Mouse (Mus musculus) limb, embryonic 15.5 days (tissue): ENCODE data around the gene Nfix. TPM values are rescaled to one million over a fixed set of nuclear protein-coding genes. Genes with fewer than 3 reads are reported as not detected.
A peak's percentile ranks its signal among the peaks of the same experiment; 100 is the strongest.

ENCODE experiments used
- ATAC-seq: fragments of 200-750 bp; cut with Nextera tagmentation; 2 replicates; pipeline ENCODE4 v1.8.0; 2017; ENCODE audit warnings: low read depth, moderate TSS enrichment; ENCODE audit not compliant: insufficient number of reproducible peaks, low FRiP score, low TSS enrichment
- H3K27ac ChIP-seq: fragments of 300-500 bp; sonication (generic); 2 replicates; pipeline ENCODE4 v1.5.1; 2015; ENCODE audit warnings: moderate library complexity, mild to moderate bottlenecking, inconsistent platforms
- H3K27me3 ChIP-seq: fragments of 300-500 bp; sonication (generic); 2 replicates; pipeline ENCODE4 v1.6.1; 2015; ENCODE audit warnings: inconsistent platforms
- H3K36me3 ChIP-seq: fragments of 300-500 bp; sonication (generic); 2 replicates; pipeline ENCODE4 v1.6.1; 2015; ENCODE audit warnings: inconsistent platforms
- H3K4me1 ChIP-seq: fragments of 300-500 bp; sonication (generic); 2 replicates; pipeline ENCODE4 v1.6.1; 2015; ENCODE audit warnings: inconsistent platforms
- H3K4me2 ChIP-seq: fragments of 300-500 bp; sonication (generic); 2 replicates; pipeline ENCODE4 v1.6.1; 2015; ENCODE audit warnings: mild to moderate bottlenecking, inconsistent platforms
- H3K4me3 ChIP-seq: fragments of 300-500 bp; sonication (generic); 2 replicates; pipeline ENCODE4 v1.5.1; 2015; ENCODE audit warnings: mild to moderate bottlenecking, inconsistent platforms
- H3K9ac ChIP-seq: fragments of 300-500 bp; sonication (generic); 2 replicates; pipeline ENCODE4 v1.6.1; 2015; ENCODE audit warnings: inconsistent platforms
- H3K9me3 ChIP-seq: fragments of 300-500 bp; sonication (generic); 2 replicates; pipeline ENCODE4 v1.6.1; 2016; ENCODE audit warnings: inconsistent platforms
- WGBS: fragments of 180-500 bp; shearing (Covaris S2); methylation state at CpG from one replicate; pipeline ENCODE4 v1.1.7; 2015; 5-methylcytosine and 5-hydroxymethylcytosine counted together
- polyA plus RNA-seq: library from polyadenylated mRNA; unstranded; fragments of >200 nt; fragmentation: Nextera tagmentation; extraction: Ambion mirVana; gene quantifications from 2 replicates; pipeline ENCODE4 v1.2.1, GENCODE M21; 2015

Nfix gene
- polyA plus RNA-seq, 1 experiment from 2014 or later: 100 TPM

- ATAC-seq: no peak
- 56% methylated on average over 4 of the region's 4 CpGs for WGBS
- Histone ChIP-seq H3K9ac (no peak overlapping the region), H3K27ac (no peak overlapping the region), H3K36me3 (no peaks in the 10 kb centered on the region), H3K4me3 (no peak overlapping the region), H3K9me3 (no peaks in the 10 kb centered on the region), H3K4me2 (no peak overlapping the region), H3K27me3 (no peaks in the 10 kb centered on the region), H3K4me1 (peaks cover 11% of the 10 kb centered on the region)
Observed at GRCm38 (mm10) chr8:84825636-84826035, 25.5 kb upstream of the Nfix start.

GRCm38 (mm10) chr8:84823653-84824052 is 23.5 kb upstream of the Nfix start:
- no peaks in the 10 kb centered on the region for H3K9me3 ChIP-seq
- peak; percentile 52 for ATAC-seq
- H3K27ac ChIP-seq: no peak overlapping the region
- WGBS: under 1% methylated on average over 18 of the region's 18 CpGs
- no peaks in the 10 kb centered on the region for H3K36me3 ChIP-seq
- peak overlapping the region; percentile 13; the same call in 1 of the 2 replicates for H3K4me3 ChIP-seq
- no peaks in the 10 kb centered on the region for H3K27me3 ChIP-seq
- H3K4me2 ChIP-seq: peak overlapping the region; percentile 43
- no peak overlapping the region for H3K9ac ChIP-seq
- H3K4me1 ChIP-seq: peaks cover 11% of the 10 kb centered on the region

DNA sequence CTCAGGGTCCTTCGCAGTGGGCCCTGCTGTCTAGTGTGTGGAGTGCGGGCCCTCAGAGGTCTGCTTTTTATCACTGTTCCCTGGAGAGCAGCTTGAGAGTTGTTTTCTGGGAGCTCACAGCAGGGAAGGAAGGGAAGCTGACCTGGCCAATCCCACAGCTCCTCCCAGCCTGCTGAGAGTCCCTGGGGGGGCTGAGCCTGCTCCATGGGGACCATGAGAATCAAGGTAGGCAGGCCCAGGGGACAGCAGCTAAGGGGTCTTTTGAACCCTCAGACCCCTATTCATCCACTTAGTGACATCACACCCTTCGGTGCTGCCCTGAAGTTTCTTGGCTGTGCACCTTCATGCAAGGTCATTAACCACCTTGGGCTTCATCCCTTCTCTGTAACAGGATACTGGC is 22.6 kb upstream of the Nfix start, which contains the start of gene Dand5:
TSS of gene Dand5 (minus strand) at position 101 of the 400 bp plus-strand sequence.
- no peaks in the 10 kb centered on the region for H3K36me3 ChIP-seq
- no peaks in the 10 kb centered on the region for H3K27me3 ChIP-seq
- H3K9ac ChIP-seq: no peak within 1 kb of the TSS
- H3K9me3 ChIP-seq: no peaks in the 10 kb centered on the region
- WGBS: 37% methylated on average over 3 of the region's 3 CpGs
- peaks cover 11% of the 10 kb centered on the region for H3K4me1 ChIP-seq
- peak within 1 kb of the TSS; percentile 43 for H3K4me2 ChIP-seq
- peak within 1 kb of the TSS; percentile 13; the same call in 1 of the 2 replicates for H3K4me3 ChIP-seq
- no peak for ATAC-seq
- no peak within 1 kb of the TSS for H3K27ac ChIP-seq

DNA sequence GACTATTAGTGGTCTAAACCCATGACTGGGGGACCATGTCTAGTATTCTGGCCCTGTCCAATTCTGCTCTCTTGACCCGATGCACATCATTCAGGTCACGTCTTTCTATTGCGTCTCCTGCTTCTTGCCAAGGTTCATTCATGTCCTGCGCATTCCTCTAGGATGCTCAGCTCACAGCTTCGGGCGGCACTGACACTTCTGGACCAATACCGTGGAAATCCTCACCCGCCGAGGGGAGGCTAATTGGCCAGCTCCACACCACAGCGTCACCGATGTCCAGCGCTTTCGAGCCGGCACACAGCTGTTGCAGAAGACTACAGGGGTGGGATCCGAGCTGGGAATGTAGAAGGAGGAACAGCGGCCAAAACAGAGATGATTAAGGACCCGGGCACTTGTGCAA is 16.0 kb upstream of the Nfix start:
- Histone ChIP-seq H3K4me1 (peaks cover 22% of the 10 kb centered on the region), H3K4me2 (no peak overlapping the region), H3K9me3 (no peaks in the 10 kb centered on the region), H3K27ac (no peak overlapping the region), H3K4me3 (no peak overlapping the region), H3K27me3 (peaks cover 4% of the 10 kb centered on the region), H3K9ac (no peak overlapping the region), H3K36me3 (no peaks in the 10 kb centered on the region)
- 75% methylated on average over 17 of the region's 17 CpGs for WGBS
- ATAC-seq: no peak

- H3K9me3 ChIP-seq: no peaks in the 10 kb centered on the region
- ATAC-seq: peak; percentile 76
- H3K9ac ChIP-seq: no peak overlapping the region
- H3K4me2 ChIP-seq: no peak overlapping the region
- H3K36me3 ChIP-seq: no peaks in the 10 kb centered on the region
- H3K4me1 ChIP-seq: peaks cover 28% of the 10 kb centered on the region
- peak overlapping the region; percentile 24; the same call in 1 of the 2 replicates for H3K27ac ChIP-seq
- no peak overlapping the region for H3K4me3 ChIP-seq
- 10% methylated on average over 9 of the region's 9 CpGs for WGBS
- H3K27me3 ChIP-seq: peaks cover 4% of the 10 kb centered on the region
Observed at GRCm38 (mm10) chr8:84815547-84815946, 15.4 kb upstream of the Nfix start.

DNA sequence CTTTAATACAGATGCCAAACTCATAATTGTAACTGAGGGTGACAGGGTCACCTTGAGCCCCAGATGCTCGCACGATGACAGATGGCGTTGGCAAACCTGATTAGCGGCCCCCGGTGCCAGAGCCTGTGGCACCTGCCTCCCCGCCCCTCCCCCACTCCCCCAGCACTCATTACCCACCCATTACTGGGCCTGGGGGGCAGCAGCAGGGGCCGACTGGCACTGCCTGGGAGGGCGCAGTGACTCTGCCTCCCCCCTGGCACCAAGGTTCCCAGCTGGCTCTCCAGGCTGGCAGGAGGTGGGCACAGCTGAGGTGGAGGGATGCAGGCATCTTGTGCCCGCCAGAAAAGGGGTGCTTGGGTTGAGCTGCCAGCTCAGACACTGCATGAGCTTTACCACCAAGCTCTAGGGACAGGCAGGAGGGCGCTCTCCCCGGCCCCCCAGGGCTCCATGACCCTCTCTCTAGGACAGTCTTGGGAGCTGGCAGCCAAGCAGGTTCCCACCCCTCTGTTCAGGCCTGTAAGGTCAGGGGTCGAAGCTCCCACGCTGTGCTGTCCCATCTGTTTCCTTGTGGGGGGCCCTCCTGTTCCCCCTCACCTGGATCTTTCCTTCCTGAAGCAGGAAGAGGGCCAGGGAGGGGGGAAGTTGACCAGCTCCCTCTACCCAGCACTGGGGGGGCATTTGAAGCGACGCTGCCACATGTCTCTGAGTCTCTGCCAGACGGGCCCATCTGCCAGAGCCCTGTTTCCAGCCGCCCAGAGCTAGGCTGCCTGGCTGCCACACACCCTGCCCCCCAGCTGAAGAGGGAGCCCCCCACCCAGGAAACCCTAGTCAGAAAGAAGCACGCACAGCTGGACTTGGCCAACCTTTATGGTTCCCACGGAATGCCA is 14.7 kb upstream of the Nfix start:
- Histone ChIP-seq H3K4me2 (no peak overlapping the region), H3K4me1 (peaks cover 32% of the 10 kb centered on the region), H3K9me3 (no peaks in the 10 kb centered on the region), H3K27me3 (peaks cover 4% of the 10 kb centered on the region), H3K9ac (no peak overlapping the region), H3K4me3 (no peak overlapping the region), H3K36me3 (no peaks in the 10 kb centered on the region), H3K27ac (peak overlapping the region; percentile 24; the same call in 1 of the 2 replicates)
- 0 out of 2 replicates have a peak, but pooled peaks have one; percentile 1 for ATAC-seq
- WGBS: 44% methylated on average over 18 of the region's 19 CpGs

DNA sequence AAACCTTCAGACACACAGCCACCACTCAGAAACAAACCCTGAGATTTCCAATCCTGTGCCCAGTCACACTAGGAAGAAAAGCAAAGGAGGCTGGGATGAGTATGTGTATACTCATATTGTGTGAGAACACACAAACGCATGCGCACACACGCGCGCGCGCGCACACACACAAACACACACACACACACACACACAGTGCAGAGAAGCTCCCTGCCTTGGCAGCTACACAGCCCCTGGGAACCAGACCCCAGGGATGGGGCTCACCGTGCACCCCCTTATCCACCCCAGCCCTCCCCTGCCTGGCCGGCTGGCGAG is 14.1 kb upstream of the Nfix start:
- 84% methylated on average over 11 of the region's 11 CpGs for WGBS
- peaks cover 4% of the 10 kb centered on the region for H3K27me3 ChIP-seq
- H3K4me2 ChIP-seq: no peak overlapping the region
- no peak overlapping the region for H3K4me3 ChIP-seq
- H3K9ac ChIP-seq: no peak overlapping the region
- H3K9me3 ChIP-seq: no peaks in the 10 kb centered on the region
- no peak for ATAC-seq
- H3K36me3 ChIP-seq: no peaks in the 10 kb centered on the region
- peaks cover 35% of the 10 kb centered on the region for H3K4me1 ChIP-seq
- no peak overlapping the region for H3K27ac ChIP-seq

DNA sequence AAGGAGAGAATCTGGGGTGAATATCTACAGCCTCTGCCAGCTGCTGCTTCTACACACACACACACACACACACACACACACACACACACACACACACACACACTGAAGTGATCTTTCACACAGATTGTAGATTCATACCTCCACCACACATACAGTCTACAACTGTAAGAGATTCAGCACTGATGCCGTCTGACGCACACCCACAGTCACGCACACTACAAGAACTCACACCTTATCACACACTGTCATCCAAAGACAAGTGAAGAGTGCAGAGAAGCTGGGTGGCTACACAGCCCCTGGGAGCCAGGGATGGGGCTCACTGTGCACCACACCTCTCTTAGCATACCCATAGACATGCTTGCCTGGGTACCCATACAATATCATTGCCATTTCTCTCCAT is 13.7 kb upstream of the Nfix start:
- no peak overlapping the region for H3K4me2 ChIP-seq
- ATAC-seq: no peak
- H3K4me3 ChIP-seq: no peak overlapping the region
- 88% methylated on average over 3 of the region's 3 CpGs for WGBS
- H3K9ac ChIP-seq: no peak overlapping the region
- no peaks in the 10 kb centered on the region for H3K9me3 ChIP-seq
- H3K27ac ChIP-seq: no peak overlapping the region; the same call in 1 of the 2 replicates
- peaks cover 4% of the 10 kb centered on the region for H3K27me3 ChIP-seq
- H3K36me3 ChIP-seq: no peaks in the 10 kb centered on the region
- H3K4me1 ChIP-seq: peaks cover 37% of the 10 kb centered on the region

- Histone ChIP-seq H3K4me3 (no peak overlapping the region), H3K36me3 (no peaks in the 10 kb centered on the region), H3K27me3 (peaks cover 4% of the 10 kb centered on the region), H3K4me1 (peaks cover 42% of the 10 kb centered on the region), H3K9ac (no peak overlapping the region), H3K9me3 (no peaks in the 10 kb centered on the region), H3K4me2 (no peak overlapping the region), H3K27ac (no peak overlapping the region)
- 0% methylated on average over 5 of the region's 5 CpGs for WGBS
- no peak for ATAC-seq
Observed at GRCm38 (mm10) chr8:84813059-84813458, 12.9 kb upstream of the Nfix start.

DNA sequence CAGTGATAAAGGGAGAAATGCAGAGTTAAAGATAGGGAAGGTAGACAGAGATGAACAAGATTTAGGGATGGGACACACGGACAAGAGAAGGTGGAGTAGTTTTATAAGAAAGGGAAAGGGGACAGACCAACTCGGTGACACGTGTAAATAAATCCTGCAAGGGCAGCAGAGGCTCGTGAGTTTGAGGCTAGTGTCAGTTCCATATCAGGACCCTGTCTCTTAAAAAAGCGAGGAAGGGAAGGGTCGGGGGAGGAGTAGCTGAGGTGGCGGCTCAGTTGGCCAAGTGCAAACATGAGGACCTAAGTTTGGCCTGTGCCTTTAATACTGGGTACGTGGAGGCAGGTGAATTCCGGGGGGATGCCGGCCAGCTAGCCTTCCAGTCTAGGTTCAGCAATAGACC is 11.2 kb upstream of the Nfix start:
- Histone ChIP-seq H3K36me3 (no peaks in the 10 kb centered on the region), H3K9me3 (no peaks in the 10 kb centered on the region), H3K4me3 (peak overlapping the region; percentile 39), H3K9ac (no peak overlapping the region), H3K4me1 (peaks cover 42% of the 10 kb centered on the region), H3K27ac (no peak overlapping the region), H3K27me3 (peaks cover 4% of the 10 kb centered on the region), H3K4me2 (peak overlapping the region; percentile 55)
- 29% methylated on average over 10 of the region's 10 CpGs for WGBS
- ATAC-seq: no peak

- Histone ChIP-seq H3K9me3 (no peaks in the 10 kb centered on the region), H3K27me3 (peaks cover 4% of the 10 kb centered on the region), H3K9ac (no peak overlapping the region), H3K36me3 (no peaks in the 10 kb centered on the region), H3K4me2 (peak overlapping the region; percentile 55), H3K4me1 (peaks cover 42% of the 10 kb centered on the region), H3K27ac (no peak overlapping the region), H3K4me3 (peak overlapping the region; percentile 39)
- WGBS: under 1% methylated on average over 32 of the region's 32 CpGs
- ATAC-seq: peak; percentile 59
Observed at GRCm38 (mm10) chr8:84810896-84811295, 10.8 kb upstream of the Nfix start.

DNA sequence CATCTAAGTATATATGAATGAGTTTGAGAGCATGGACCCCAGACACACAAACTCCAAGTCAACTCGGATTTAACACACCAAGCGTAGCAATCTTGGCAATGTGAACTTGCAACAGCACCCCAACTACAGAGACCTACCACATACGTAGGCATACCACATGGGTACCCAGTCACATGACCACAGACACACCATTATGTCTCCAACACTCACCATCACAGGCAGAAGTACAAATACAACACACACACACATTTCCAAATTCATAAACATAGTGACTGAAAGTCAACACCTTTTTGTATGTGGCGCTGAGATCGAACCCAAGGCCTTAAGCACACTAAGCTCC is 9.8 kb upstream of the Nfix start:
- peaks cover 36% of the 10 kb centered on the region for H3K4me1 ChIP-seq
- H3K4me2 ChIP-seq: no peak overlapping the region
- no peak overlapping the region for H3K9ac ChIP-seq
- no peaks in the 10 kb centered on the region for H3K36me3 ChIP-seq
- peaks cover 4% of the 10 kb centered on the region for H3K27me3 ChIP-seq
- WGBS: 76% methylated on average over 5 of the region's 5 CpGs
- no peak overlapping the region for H3K4me3 ChIP-seq
- H3K9me3 ChIP-seq: no peaks in the 10 kb centered on the region
- H3K27ac ChIP-seq: no peak overlapping the region
- ATAC-seq: no peak
